Mouse (Mus musculus) urinary bladder, adult 2 months (tissue): ENCODE measurements around the gene Atp7a. TPM values are rescaled to one million over a fixed set of nuclear protein-coding genes. Genes with fewer than 3 reads are reported as not detected.

Experiments used
- DNase-seq: peaks from one replicate; pipeline ENCODE4 v3.0.0; 2022; ENCODE audit warnings: low spot score
- polyA plus RNA-seq: library from polyadenylated mRNA; depleted of rRNA; stranded (reverse); fragments of >200 nt; gene quantifications from 2 replicates; pipeline ENCODE4 v1.2.3, GENCODE M21; 2012

The Atp7a gene
- polyA plus RNA-seq, 1 experiment, result 4.6 TPM

- no peak for DNase-seq
These were observed 53.9 kb downstream of the Atp7a start for GRCm38 (mm10) chrX:106080811-106081443.

- no peak for DNase-seq
These were observed 55.4 kb downstream of the Atp7a start for GRCm38 (mm10) chrX:106082518-106082917.

GRCm38 (mm10) chrX:106085132-106085531 is 58.1 kb downstream of the Atp7a start:
- DNase-seq, result no peak

GRCm38 (mm10) chrX:106085564-106085963 is 58.5 kb downstream of the Atp7a start:
- no peak for DNase-seq

GRCm38 (mm10) chrX:106092939-106093338 is 65.9 kb downstream of the Atp7a start:
- no peak for DNase-seq

DNA sequence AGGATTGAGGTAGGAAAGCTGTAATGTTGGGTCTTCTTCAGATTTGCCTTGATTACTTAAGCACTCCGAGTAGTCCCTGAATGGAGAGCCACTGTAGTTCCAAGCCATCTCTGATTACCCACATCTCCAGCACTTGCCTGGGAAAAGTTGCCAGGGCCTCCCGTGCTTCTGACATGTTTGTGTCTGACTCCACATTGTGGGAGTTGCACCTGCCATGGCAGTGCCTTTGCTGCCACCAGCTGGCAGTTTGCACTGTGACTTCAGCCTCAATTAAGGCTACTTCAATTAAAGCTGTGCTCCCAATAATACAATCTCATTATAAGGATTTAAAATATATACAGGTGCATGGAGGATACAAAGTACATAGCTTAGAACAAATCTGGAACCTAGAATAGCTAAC is 78.4 kb downstream of the Atp7a start:
- DNase-seq, result no peak

DNA sequence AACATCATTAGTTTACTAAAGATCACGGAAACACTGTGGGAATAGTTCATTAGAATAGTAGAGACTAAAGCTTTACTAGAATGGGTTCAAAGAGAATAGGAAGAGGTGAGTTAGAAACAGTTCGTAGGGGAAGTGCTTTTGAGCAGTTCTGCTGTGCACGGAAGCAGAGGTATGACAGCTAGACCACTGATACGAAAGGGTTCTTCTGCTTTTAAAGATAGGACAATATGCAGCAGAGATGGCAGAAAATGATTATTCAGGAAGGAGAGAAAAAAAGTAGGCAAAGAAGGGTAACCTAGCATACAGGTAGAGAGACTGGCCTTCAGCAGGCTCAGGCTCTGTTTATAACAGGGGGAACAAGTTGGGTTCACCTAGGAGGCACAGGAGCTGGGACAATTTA is 86.8 kb downstream of the Atp7a start:
- no peak for DNase-seq

- no peak for DNase-seq
These were observed 87.6 kb downstream of the Atp7a start for GRCm38 (mm10) chrX:106114674-106115073.

- DNase-seq, result no peak
These were observed 95.7 kb downstream of the Atp7a start for GRCm38 (mm10) chrX:106122823-106123222.

DNA sequence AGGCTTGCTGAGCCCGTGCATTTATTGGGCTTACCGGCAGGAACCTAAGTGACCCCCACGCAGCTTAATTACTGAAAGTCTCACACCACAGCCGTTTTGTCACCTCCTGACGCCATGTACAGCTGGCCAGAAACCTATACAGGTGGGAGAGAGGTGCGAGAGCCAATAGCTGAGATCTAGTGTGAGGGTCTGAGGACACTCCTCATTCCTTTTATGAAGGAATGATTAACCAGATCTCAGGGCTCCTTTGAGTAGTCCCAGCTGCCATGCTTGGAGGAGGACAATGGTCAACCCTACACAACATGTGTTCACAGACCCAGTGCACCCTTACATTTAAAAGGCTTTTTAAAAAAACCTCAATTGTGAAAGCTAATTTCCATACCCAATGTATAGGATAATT is 101.2 kb downstream of the Atp7a start:
- no peak for DNase-seq

- DNase-seq, result no peak
These were observed 102.8 kb downstream of the Atp7a start for GRCm38 (mm10) chrX:106129877-106130276.

GRCm38 (mm10) chrX:106134916-106135315 is 107.8 kb downstream of the Atp7a start:
- no peak for DNase-seq

GRCm38 (mm10) chrX:106135484-106135883 is 108.4 kb downstream of the Atp7a start:
- no peak for DNase-seq

- no peak for DNase-seq
These were observed 109.0 kb downstream of the Atp7a start for GRCm38 (mm10) chrX:106135916-106136575.

DNA sequence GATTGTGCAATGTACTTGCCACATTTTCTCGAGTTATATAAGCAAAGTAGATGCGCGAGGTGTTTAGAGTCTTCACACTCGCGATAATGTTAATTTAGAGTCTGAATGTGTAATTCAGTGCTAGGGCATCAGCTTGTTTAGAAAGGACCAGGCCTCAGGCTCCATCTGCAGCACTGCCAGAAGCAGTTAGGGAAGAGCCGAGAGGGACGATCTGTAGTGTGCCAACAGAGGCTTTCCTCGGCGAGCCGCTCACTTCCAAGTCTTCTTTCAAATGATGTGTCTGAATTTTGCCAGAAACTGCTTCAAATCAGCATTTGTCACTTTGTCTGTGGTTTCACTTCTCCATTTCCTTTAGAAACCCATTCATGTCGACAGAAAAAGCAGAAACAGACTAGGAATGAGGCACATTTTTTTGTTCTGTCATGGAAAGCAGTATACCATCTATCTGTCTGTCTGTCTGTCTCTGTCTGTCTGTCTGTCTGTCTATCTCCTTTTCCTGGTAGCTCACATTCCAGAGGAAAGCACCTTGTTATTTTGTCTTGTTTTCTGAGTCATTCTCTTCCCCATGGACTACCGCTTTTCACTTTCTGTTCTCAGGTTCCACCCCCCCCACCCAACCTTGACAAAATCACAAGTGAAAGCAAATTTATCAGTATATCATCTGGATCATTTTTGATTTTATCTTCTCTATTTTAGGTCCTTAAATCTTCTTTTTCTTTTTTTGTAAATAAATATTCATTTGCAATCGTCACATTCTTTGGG is 112.4 kb downstream of the Atp7a start:
- no peak for DNase-seq

GRCm38 (mm10) chrX:106142936-106143335 is 115.9 kb downstream of the Atp7a start, which contains the start of gene Tlr13:
Gene Tlr13, plus strand, starts transcription at chrX:106143204.
- DNase-seq, result no peak

DNA sequence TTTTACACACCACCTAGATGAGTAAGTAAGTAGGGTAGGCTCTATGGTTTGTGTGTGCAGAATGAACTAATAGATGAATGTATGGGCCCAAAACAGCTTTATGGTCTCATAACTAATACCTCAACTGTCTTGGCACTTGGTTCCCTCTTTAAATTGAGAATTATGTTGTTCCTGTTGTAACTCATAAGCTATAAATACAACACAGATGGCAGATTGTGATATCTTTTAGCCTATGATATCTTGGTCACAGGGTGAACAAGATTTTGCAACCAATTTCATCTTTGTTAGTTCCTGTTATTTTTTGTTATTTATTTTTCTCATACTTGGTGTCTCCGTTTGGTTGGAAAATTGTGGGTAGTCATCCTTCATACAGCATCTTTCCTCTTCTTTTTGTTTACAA is 121.1 kb downstream of the Atp7a start:
- DNase-seq, result no peak

DNA sequence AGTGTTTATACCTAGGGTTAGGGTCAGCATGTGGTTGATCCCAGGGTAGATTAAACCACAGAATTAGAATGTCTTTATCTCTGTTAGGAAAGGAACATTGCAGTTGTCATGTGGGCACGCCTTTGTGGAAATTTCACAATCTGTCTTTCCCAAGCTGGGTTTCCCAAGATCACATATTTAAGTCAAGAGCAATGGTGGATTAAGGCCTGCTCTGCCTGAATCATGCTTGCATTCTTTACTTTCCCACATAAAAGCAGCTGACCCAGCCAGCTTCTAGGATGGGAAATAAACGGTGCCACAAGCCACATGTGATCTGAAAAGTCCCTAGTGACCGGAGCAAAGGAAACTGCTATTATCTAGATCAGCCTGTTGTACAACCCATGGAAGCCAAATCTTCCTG is 122.4 kb downstream of the Atp7a start:
- DNase-seq, result no peak

DNA sequence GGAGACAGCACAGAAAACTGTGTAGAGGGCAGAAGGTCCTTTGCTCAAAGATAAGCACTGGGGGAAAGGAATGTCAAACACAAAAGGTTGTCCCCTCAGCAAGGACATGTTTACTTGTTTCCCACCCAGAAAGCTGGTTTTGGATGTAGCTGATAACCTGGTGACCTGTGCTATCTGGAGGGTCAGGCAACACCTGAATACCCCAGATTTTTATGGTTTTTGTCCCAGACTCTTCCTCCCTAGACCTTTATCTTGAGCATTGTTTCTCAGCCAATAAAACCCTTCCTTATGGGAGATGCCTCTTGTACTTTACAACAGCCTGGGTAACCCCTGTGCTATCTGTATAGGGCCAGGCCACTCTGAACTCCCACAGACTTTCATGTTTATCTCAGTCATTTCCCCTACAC is 127.1 kb downstream of the Atp7a start:
- no peak for DNase-seq

DNA sequence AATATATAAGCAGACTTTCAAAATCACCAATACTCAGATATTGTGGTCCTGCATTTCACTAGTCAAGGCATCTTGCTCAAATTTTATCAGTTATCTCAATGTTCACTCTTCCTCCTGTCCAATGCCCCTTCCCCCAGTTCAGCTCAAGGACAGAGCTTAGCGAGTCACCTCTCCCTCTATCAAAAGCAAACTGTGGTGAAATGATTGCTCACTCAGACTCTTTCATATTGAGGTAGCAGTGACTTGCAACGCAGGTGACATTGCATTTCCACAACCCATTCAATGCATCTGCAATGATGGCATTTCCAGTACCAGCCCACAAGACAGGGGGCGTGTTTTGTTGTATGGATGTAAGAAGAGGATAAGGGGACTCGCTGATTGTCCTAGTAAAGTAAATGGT is 128.8 kb downstream of the Atp7a start:
- DNase-seq, result no peak

- DNase-seq, result no peak
These were observed 136.9 kb downstream of the Atp7a start for GRCm38 (mm10) chrX:106163995-106164394.

DNA sequence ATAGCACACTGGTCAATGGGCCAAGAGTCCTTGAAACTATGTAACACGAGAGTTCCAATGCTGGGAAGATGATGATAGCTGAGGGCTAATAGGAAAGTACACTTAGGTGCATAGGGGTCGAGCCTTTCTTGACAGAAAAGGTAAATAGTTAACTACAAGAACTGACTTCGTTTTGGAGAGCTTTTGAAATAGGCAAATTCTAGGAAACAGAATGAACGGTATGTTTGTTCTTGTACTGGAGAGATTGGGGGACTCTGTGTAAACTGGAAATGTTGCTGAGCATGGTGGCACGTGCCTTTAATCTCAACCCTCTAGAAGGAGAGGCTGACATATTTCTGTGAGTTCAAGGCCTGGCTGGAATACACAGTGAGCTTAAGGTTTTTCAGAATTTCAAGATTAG is 137.5 kb downstream of the Atp7a start:
- DNase-seq, result no peak

- DNase-seq, result no peak
These were observed 138.0 kb downstream of the Atp7a start for GRCm38 (mm10) chrX:106165089-106165488.
